Mouse (Mus musculus): Measurements from ENCODE around the gene Rnf31. TPM values are rescaled to one million over a fixed set of nuclear protein-coding genes. Genes with fewer than 3 reads are reported as not detected.

The Rnf31 gene
- total and polyA plus RNA-seq, 3 experiments, result 12.9 to 24.5 TPM; not detected in 1

DNA sequence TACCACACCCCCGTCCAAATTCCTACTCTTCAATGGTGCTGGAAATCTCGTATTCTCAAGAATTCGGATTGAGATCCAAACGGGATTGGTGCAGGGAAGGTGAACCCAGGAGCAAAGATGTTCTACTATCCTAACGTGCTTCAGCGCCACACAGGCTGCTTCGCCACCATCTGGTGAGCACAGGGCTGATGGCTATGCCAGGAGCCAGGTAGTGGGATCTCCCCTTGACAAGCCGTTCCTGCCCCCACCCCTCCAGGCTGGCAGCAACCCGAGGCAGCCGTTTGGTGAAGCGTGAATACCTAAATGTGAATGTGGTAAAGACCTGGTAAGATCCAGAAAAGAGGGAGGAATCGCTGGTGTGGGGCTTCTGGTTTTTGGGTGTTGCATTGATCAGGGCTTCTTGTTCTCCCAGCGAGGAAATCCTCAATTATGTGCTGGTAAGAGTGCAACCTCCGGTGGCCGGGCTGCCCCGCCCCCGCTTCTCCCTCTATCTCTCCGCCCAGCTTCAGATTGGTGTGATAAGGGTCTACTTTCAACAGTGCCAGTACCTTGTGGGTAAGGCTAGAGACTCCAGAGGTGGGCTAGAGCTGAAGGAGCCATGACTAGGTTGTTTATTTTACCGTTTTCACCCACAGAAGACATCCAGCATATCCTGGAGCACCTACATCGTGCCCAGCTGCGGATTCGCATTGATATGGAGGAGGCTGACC lies 27.1 kb downstream of the Rnf31 start:
- TF ChIP-seq UBTF (IDR thresholded peaks at IDR 0.05; ENCODE audit: borderline replicate concordance, insufficient read depth, low read depth, low read length) (no peak), HCFC1 (IDR thresholded peaks at IDR 0.05; ENCODE audit: low read depth, low read length) (peak; percentile 18; the same call in 1 of the 2 replicates), POLR2AphosphoS2 (IDR thresholded peaks at IDR 0.05; ENCODE audit: low read length) (peak; percentile 52; the same call in 1 of the 2 replicates), ELF1 (IDR thresholded peaks at IDR 0.05; ENCODE audit: low read depth, low read length) (no peak), GATA1 (IDR thresholded peaks at IDR 0.05; ENCODE audit: low read depth, low read length) (peak; percentile 89), EP300 (IDR thresholded peaks at IDR 0.05; ENCODE audit: low read depth in 1 of 2, low read length in 2 of 2) (peak; percentile 61 to 84), MAX (IDR thresholded peaks at IDR 0.05; ENCODE audit: low read length) (no peak), NRF1 (IDR thresholded peaks at IDR 0.05; ENCODE audit: insufficient read depth, low read depth, low read length, poor library complexity, severe bottlenecking) (no peak), TCF12 (IDR thresholded peaks at IDR 0.05; ENCODE audit: low read depth, low read length) (peak; percentile 86), TAL1 (IDR thresholded peaks at IDR 0.05; ENCODE audit: low read length) (peak; percentile 50), POLR2A (IDR thresholded peaks at IDR 0.05; ENCODE audit: control insufficient read depth in 1 of 2, insufficient read depth in 1 of 2, low read depth in 1 of 2, low read length in 2 of 2, poor library complexity in 1 of 2) (peak in 1 of 2 experiments; percentile 31; a peak in 1 of 4 replicates), RCOR1 (IDR thresholded peaks at IDR 0.05; ENCODE audit: low read depth, low read length) (peak; percentile 66), MAZ (IDR thresholded peaks at IDR 0.05; ENCODE audit: low read depth, low read length) (peak; percentile 72; the same call in 1 of the 2 replicates), ETS1 (IDR thresholded peaks at IDR 0.05; ENCODE audit: low read depth, low read length) (peak; percentile 63; the same call in 1 of the 2 replicates), SIN3A (IDR thresholded peaks at IDR 0.05; ENCODE audit: low read length) (peak; percentile 66), NELFE (IDR thresholded peaks at IDR 0.05; ENCODE audit: low read depth, low read length) (peak; percentile 37)
- H3K9me3 ChIP-seq (replicated peaks; ENCODE audit: insufficient read depth, low read length), result no peaks in the 10 kb centered on the region
- peak; percentile 76 for DNase-seq (ENCODE audit: low read depth, low spot score)
- H3K9ac ChIP-seq (ENCODE audit: control insufficient read depth, low read depth, low read length, poor library complexity, severe bottlenecking), result peak overlapping the region; percentile 49
- H3K27ac ChIP-seq (ENCODE audit: control insufficient read depth, low read depth, low read length), result peak overlapping the region; percentile 69
- H3K27me3 ChIP-seq (ENCODE audit: control insufficient read depth in 1 of 2, insufficient read depth in 2 of 2, low read length in 2 of 2), result no peaks in the 10 kb centered on the region
- peak overlapping the region; percentile 47 to 57 for H3K4me3 ChIP-seq (ENCODE audit: control insufficient read depth in 1 of 2, insufficient read depth in 1 of 2, low read depth in 2 of 2, low read length in 2 of 2)
- H3K79me2 ChIP-seq (ENCODE audit: control insufficient read depth, insufficient read depth, low read length, poor library complexity), result no peaks in the 10 kb centered on the region
- peaks cover 0 to 19% of the 10 kb centered on the region in 2 experiments; a peak in 2 of 4 replicates for H3K36me3 ChIP-seq (ENCODE audit: control insufficient read depth in 1 of 2, insufficient read depth in 2 of 2, low read length in 2 of 2)
- peaks cover 11 to 39% of the 10 kb centered on the region in 2 experiments for H3K4me1 ChIP-seq (ENCODE audit: control insufficient read depth in 1 of 2, insufficient read depth in 2 of 2, low read length in 2 of 2)

DNA sequence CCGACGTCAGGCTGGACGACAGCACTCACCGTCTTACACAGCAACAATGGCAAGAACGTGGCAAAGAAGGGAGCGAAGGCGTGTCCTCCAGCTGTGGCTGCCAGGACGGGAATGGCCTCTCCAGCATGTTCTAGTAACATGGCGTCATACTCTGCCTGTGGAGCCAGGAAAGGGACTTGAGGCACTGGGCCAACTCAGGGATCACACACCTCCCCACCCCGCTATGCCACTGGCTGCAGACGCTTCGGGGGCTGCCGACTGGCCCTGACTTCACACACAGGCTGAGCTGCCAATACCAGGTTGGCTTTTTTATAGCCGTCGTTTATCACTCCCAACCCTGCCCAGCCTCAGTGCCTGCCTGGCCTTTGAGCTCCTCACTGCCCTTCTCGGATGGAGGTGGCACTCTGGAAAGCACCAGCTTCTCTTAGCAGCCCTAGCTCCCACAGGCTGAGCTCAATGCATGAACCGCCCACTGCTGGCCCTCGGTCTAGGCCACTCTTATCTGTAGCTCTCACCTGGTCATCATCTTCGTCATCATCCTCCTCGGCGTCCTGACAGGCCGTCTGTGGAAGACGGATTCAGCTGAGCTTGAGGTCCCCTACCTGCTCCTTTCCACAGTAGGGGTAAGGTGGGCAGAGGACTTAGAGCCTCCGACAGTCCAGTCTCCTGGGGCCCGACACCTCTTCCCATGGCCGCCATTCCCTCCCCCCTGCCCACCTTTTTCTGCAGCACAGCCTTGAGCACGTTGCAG lies 36.7 kb downstream of the Rnf31 start:
- no peaks in the 10 kb centered on the region for H3K9me3 ChIP-seq (replicated peaks; ENCODE audit: insufficient read depth, low read length)
- no peaks in the 10 kb centered on the region; a peak in 1 of 4 replicates for H3K36me3 ChIP-seq (ENCODE audit: control insufficient read depth in 1 of 2, insufficient read depth in 2 of 2, low read length in 2 of 2)
- DNase-seq (ENCODE audit: low read depth, low spot score), result no peak
- no peaks in the 10 kb centered on the region for H3K79me2 ChIP-seq (ENCODE audit: control insufficient read depth, insufficient read depth, low read length, poor library complexity)
- H3K9ac ChIP-seq (ENCODE audit: control insufficient read depth, low read depth, low read length, poor library complexity, severe bottlenecking), result no peak overlapping the region
- H3K27me3 ChIP-seq (ENCODE audit: control insufficient read depth in 1 of 2, insufficient read depth in 2 of 2, low read length in 2 of 2), result no peaks in the 10 kb centered on the region
- TF ChIP-seq MAZ (IDR thresholded peaks at IDR 0.05; ENCODE audit: low read depth, low read length) (no peak), MAFK (IDR thresholded peaks at IDR 0.05; ENCODE audit: borderline replicate concordance, low read depth, low read length) (no peak), ZKSCAN1 (IDR thresholded peaks at IDR 0.05; ENCODE audit: low read depth, low read length) (no peak), POLR2AphosphoS2 (IDR thresholded peaks at IDR 0.05; ENCODE audit: low read length) (no peak), CHD2 (IDR thresholded peaks at IDR 0.05; ENCODE audit: low read length) (no peak), KAT2A (conservative IDR thresholded peaks at IDR 0.05; ENCODE audit: low read depth, low read length) (no peak), SIN3A (IDR thresholded peaks at IDR 0.05; ENCODE audit: low read length) (no peak), RCOR1 (IDR thresholded peaks at IDR 0.05; ENCODE audit: low read depth, low read length) (no peak), NRF1 (IDR thresholded peaks at IDR 0.05; ENCODE audit: insufficient read depth, low read depth, low read length, poor library complexity, severe bottlenecking) (no peak), CTCF (IDR thresholded peaks at IDR 0.05 in 2 of 3, conservative IDR thresholded peaks at IDR 0.05 in 1 of 3; ENCODE audit: control insufficient read depth in 1 of 3, insufficient read depth in 1 of 3, low read depth in 2 of 3, low read length in 3 of 3, poor library complexity in 1 of 3, severe bottlenecking in 1 of 3) (no peak), MYB (IDR thresholded peaks at IDR 0.05; ENCODE audit: low read depth, low read length) (no peak), MAX (IDR thresholded peaks at IDR 0.05; ENCODE audit: low read length) (no peak), E2F4 (IDR thresholded peaks at IDR 0.05; ENCODE audit: borderline replicate concordance, low read depth, low read length) (no peak), POLR2AphosphoS5 (IDR thresholded peaks at IDR 0.05; ENCODE audit: borderline replicate concordance, low read depth, low read length) (no peak), ZC3H11A (IDR thresholded peaks at IDR 0.05; ENCODE audit: low read depth, low read length) (no peak), MXI1 (IDR thresholded peaks at IDR 0.05; ENCODE audit: low read depth, low read length) (no peak), UBTF (IDR thresholded peaks at IDR 0.05; ENCODE audit: borderline replicate concordance, insufficient read depth, low read depth, low read length) (no peak), CHD1 (IDR thresholded peaks at IDR 0.05; ENCODE audit: low read depth, low read length) (no peak)
- no peak overlapping the region for H3K4me3 ChIP-seq (ENCODE audit: control insufficient read depth in 1 of 2, insufficient read depth in 1 of 2, low read depth in 2 of 2, low read length in 2 of 2)
- H3K27ac ChIP-seq (ENCODE audit: control insufficient read depth, low read depth, low read length), result no peak overlapping the region
- no peaks in the 10 kb centered on the region for H3K4me1 ChIP-seq (ENCODE audit: control insufficient read depth in 1 of 2, insufficient read depth in 2 of 2, low read length in 2 of 2)
